9 mouse cellular contexts compared by ENCODE assay signal in genomic region chrX:170672594-170673092, GRCm38 (mm10). TPM values are rescaled to one million over a fixed set of nuclear protein-coding genes. Genes with fewer than 3 reads are reported as not detected.
DNase-seq lines count a peak whose midpoint lies in the region; ATAC-seq lines count a peak whose summit lies in the region.
"Had no signal": no experiment of that assay in that cellular context is flagged by ENCODE, and none has a peak within 500 bp of the region (broad histone marks: within the 10 kb centered on the region; RNA-seq: fewer than 3 reads in every experiment).

Gene Asmt (plus strand): TSS chrX:170672644.

- no peak within 1 kb of the TSS for H3K9ac ChIP-seq in liver, embryonic 16.5 days (ENCODE audit: low read depth, low read length)

- H3K4me2 ChIP-seq in liver, embryonic 16.5 days (ENCODE audit: low read depth, low read length), result no peak within 1 kb of the TSS

- H3K27me3 ChIP-seq in forebrain, embryonic 10.5 days (ENCODE audit: poor library complexity, severe bottlenecking), result no peaks in the 10 kb centered on the region
- no peaks in the 10 kb centered on the region for H3K27me3 ChIP-seq in liver, embryonic 16.5 days (ENCODE audit: control insufficient read depth, insufficient read depth, low read depth, low read length)

- H3K4me1 ChIP-seq in forebrain, embryonic 10.5 days, result no peaks in the 10 kb centered on the region
- H3K4me1 ChIP-seq in liver, embryonic 16.5 days (ENCODE audit: control insufficient read depth, low read depth, low read length), result no peaks in the 10 kb centered on the region

- H3K4me3 ChIP-seq in forebrain, embryonic 10.5 days, result no peak within 1 kb of the TSS
- H3K4me3 ChIP-seq in liver, embryonic 16.5 days (ENCODE audit: low read depth, low read length), result no peak within 1 kb of the TSS
- H3K4me3 ChIP-seq: heart, adult 2 months had no signal

- ATAC-seq in cerebellum, adult (ENCODE audit: insufficient number of reproducible peaks, low FRiP score, low TSS enrichment), result peak; percentile 57; the same call in 1 of the 2 replicates
- ATAC-seq in liver, embryonic 16.5 days (ENCODE audit: low read depth), result peak; percentile 15; the same call in 1 of the 2 replicates

- intact Hi-C loops in left cerebral cortex, postnatal 14 days (cut with DNase I), result no loop called here

- no peak within 1 kb of the TSS for H3K27ac ChIP-seq in forebrain, embryonic 10.5 days
- H3K27ac ChIP-seq in liver, embryonic 16.5 days (ENCODE audit: low read length), result no peak within 1 kb of the TSS
- H3K27ac ChIP-seq: heart, adult 2 months had no signal

- peaks cover 47% of the 10 kb centered on the region for H3K36me3 ChIP-seq in forebrain, embryonic 10.5 days (replicated peaks)
- H3K36me3 ChIP-seq in liver, embryonic 16.5 days (ENCODE audit: control insufficient read depth, insufficient read depth), result peaks cover 22% of the 10 kb centered on the region

- no peak for DNase-seq in cerebellum, adult 18-20 months
- DNase-seq in 416B (ENCODE audit: low read depth), result peak; percentile 53
- DNase-seq in forebrain, embryonic 10.5 days (ENCODE audit: extremely low spot score, low spot score), result peak; percentile 53
- no peak for DNase-seq in left cerebral cortex, postnatal 14 days (ENCODE audit: low spot score in 2 of 2)
- DNase-seq in right cerebral cortex, postnatal 36 days (ENCODE audit: low spot score in 2 of 2), result no peak
- DNase-seq in left cerebral cortex, adult 18-20 months (ENCODE audit: low spot score in 2 of 2), result no peak

- WGBS in forebrain, embryonic 10.5 days, result 95% methylated on average over 14 of the region's 16 CpGs
- WGBS in liver, embryonic 16.5 days (ENCODE audit: insufficient replicate concordance), result 96% methylated on average over 13 of the region's 16 CpGs

- peaks cover 53% of the 10 kb centered on the region for H3K9me3 ChIP-seq in forebrain, embryonic 10.5 days
- H3K9me3 ChIP-seq in liver, embryonic 16.5 days (replicated peaks; ENCODE audit: control insufficient read depth, low read length), result peaks cover 50% of the 10 kb centered on the region

RNA-seq across cellular contexts. Expression of gene Asmt, which starts in this region (rescaled TPM):
- polyA plus RNA-seq in forebrain, embryonic 10.5 days (2016; fragmentation: Nextera tagmentation; extraction: Ambion mirVana), result not detected in 2 replicates
- not detected in 2 replicates for polyA plus RNA-seq in liver, embryonic 16.5 days (2015; fragmentation: Nextera tagmentation; extraction: Ambion mirVana)
- total RNA-seq in left cerebral cortex, postnatal 14 days (2021), result not detected
- total RNA-seq in left cerebral cortex, adult 18-20 months (2021), result not detected
- total RNA-seq: heart, adult 2 months had no signal
- polyA plus RNA-seq: heart, adult 2 months had no signal

Comparison
In these comparisons a context has a peak if more than half of its experiments do, and no peak if none do; other contexts are left out.
1. Peak in DNase-seq in forebrain, embryonic 10.5 days; RNA of the gene not detected or under 1 TPM.
2. Peak in ATAC-seq in liver, embryonic 16.5 days; RNA of the gene not detected or under 1 TPM.